Comparison of ENCODE assay signal across 8 mouse cellular contexts in the genomic region with DNA sequence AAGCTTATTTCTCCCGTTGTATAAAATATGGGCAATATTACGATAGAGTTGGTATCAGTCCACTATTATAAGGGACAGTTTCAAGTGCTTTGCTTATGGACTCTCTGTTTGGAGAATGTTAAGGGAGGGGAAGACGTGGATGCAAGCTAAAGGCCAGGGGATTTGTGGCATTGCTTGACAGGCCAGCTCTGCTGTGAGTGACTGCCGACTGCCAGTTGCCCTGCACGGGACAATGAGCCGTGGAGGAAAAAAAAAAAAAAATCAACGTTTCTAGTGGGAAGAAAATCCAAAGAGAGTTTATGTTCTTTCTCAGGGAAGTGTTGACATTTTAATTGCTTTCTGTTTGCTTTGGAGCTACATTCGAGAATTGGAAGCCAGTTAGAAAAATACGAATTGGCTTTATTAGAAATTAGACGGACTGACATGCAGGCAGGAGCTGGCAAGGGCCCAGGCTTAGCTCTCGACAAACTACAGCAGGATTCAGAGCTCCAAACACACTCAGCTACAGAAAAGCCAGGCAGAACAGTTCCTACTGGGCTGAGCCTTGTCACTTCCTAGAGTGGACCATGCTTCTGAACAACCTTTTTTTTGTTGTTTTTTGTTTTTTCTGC.
DNase-seq lines count a peak whose midpoint lies in the region; ATAC-seq lines count a peak whose summit lies in the region.

No protein-coding gene starts in this region.

- DNase-seq in cerebellum, adult 11-12 months = peak; percentile 46
- no peak for DNase-seq in heart, embryonic 10.5 days (ENCODE audit: low spot score)
- peak; percentile 67 to 74 for DNase-seq in kidney, postnatal 25 days
- no peak for DNase-seq in left cerebral cortex, adult 9 months (ENCODE audit: low spot score in 2 of 2)
- no peak for DNase-seq in thymus, postnatal 10 days (ENCODE audit: low spot score in 2 of 2)

- H3K36me3 ChIP-seq in hindbrain, embryonic 16.5 days (ENCODE audit: control insufficient read depth, insufficient read depth, low read length) = no peaks in the 10 kb centered on the region
- no peaks in the 10 kb centered on the region for H3K36me3 ChIP-seq in hindbrain, embryonic 13.5 days
- no peaks in the 10 kb centered on the region for H3K36me3 ChIP-seq in heart, embryonic 10.5 days
- no peaks in the 10 kb centered on the region for H3K36me3 ChIP-seq in stomach, embryonic 14.5 days (ENCODE audit: control insufficient read depth, insufficient read depth, low read length)

- 0 out of 2 replicates have a peak, but pooled peaks have one; percentile 34 for ATAC-seq in hindbrain, embryonic 16.5 days
- ATAC-seq in hindbrain, embryonic 13.5 days (ENCODE audit: low FRiP score) = no peak
- no peak for ATAC-seq in stomach, embryonic 14.5 days (ENCODE audit: insufficient number of reproducible peaks, insufficient read depth, low FRiP score, low read depth)

- no peak overlapping the region for H3K9ac ChIP-seq in hindbrain, embryonic 16.5 days (ENCODE audit: low read depth, low read length)
- H3K9ac ChIP-seq in hindbrain, embryonic 13.5 days = no peak overlapping the region
- no peak overlapping the region for H3K9ac ChIP-seq in stomach, embryonic 14.5 days (replicated peaks; ENCODE audit: low read depth, low read length)

- no peak overlapping the region for H3K27ac ChIP-seq in hindbrain, embryonic 16.5 days (ENCODE audit: low read depth, low read length)
- no peak overlapping the region for H3K27ac ChIP-seq in hindbrain, embryonic 13.5 days
- peak overlapping the region; percentile 33; the same call in 1 of the 2 replicates for H3K27ac ChIP-seq in heart, embryonic 10.5 days
- H3K27ac ChIP-seq in stomach, embryonic 14.5 days (ENCODE audit: low read length) = peak overlapping the region; percentile 24; the same call in 1 of the 2 replicates

- H3K4me2 ChIP-seq in hindbrain, embryonic 16.5 days (ENCODE audit: low read length) = peak overlapping the region; percentile 25
- H3K4me2 ChIP-seq in hindbrain, embryonic 13.5 days = no peak overlapping the region
- no peak overlapping the region; the same call in 1 of the 2 replicates for H3K4me2 ChIP-seq in stomach, embryonic 14.5 days (replicated peaks; ENCODE audit: low read depth, low read length)

- 42% methylated on average over 11 of the region's 11 CpGs for WGBS in hindbrain, embryonic 16.5 days
- WGBS in hindbrain, embryonic 13.5 days = 48% methylated on average over 11 of the region's 11 CpGs
- 33% methylated on average over 11 of the region's 11 CpGs for WGBS in heart, embryonic 10.5 days
- WGBS in stomach, embryonic 14.5 days = 22% methylated on average over 11 of the region's 11 CpGs

- H3K9me3 ChIP-seq in hindbrain, embryonic 16.5 days (ENCODE audit: control insufficient read depth, low read length) = no peaks in the 10 kb centered on the region
- H3K9me3 ChIP-seq in hindbrain, embryonic 13.5 days = no peaks in the 10 kb centered on the region
- H3K9me3 ChIP-seq in heart, embryonic 10.5 days = no peaks in the 10 kb centered on the region
- peaks cover 2% of the 10 kb centered on the region; the same call in 1 of the 2 replicates for H3K9me3 ChIP-seq in stomach, embryonic 14.5 days (ENCODE audit: control insufficient read depth, low read depth, low read length)

- peaks cover 4% of the 10 kb centered on the region; the same call in 1 of the 2 replicates for H3K4me1 ChIP-seq in hindbrain, embryonic 16.5 days (ENCODE audit: control insufficient read depth, insufficient read depth, low read depth, low read length)
- peaks cover 12% of the 10 kb centered on the region for H3K4me1 ChIP-seq in hindbrain, embryonic 13.5 days (replicated peaks)
- 0 out of 2 replicates have a peak, but pooled peaks cover 4% of the 10 kb centered on the region for H3K4me1 ChIP-seq in heart, embryonic 10.5 days
- H3K4me1 ChIP-seq in stomach, embryonic 14.5 days (ENCODE audit: control insufficient read depth, insufficient read depth, low read length) = no peaks in the 10 kb centered on the region

- no peak overlapping the region for H3K4me3 ChIP-seq in hindbrain, embryonic 16.5 days (ENCODE audit: low read length)
- H3K4me3 ChIP-seq in hindbrain, embryonic 13.5 days = no peak overlapping the region
- no peak overlapping the region for H3K4me3 ChIP-seq in heart, embryonic 10.5 days
- no peak overlapping the region for H3K4me3 ChIP-seq in stomach, embryonic 14.5 days (ENCODE audit: low read depth, low read length)

- no peaks in the 10 kb centered on the region for H3K27me3 ChIP-seq in hindbrain, embryonic 16.5 days (replicated peaks; ENCODE audit: control insufficient read depth, insufficient read depth, low read length)
- no peaks in the 10 kb centered on the region for H3K27me3 ChIP-seq in hindbrain, embryonic 13.5 days
- H3K27me3 ChIP-seq in heart, embryonic 10.5 days (ENCODE audit: insufficient read depth, poor library complexity, severe bottlenecking) = no peaks in the 10 kb centered on the region
- H3K27me3 ChIP-seq in stomach, embryonic 14.5 days (ENCODE audit: control insufficient read depth, insufficient read depth, low read length) = no peaks in the 10 kb centered on the region

Comparison
In these comparisons a context has a peak if more than half of its experiments do, and no peak if none do; other contexts are left out.
1. H3K27ac ChIP-seq: peak in heart, embryonic 10.5 days (single experiment) and stomach, embryonic 14.5 days (single experiment); none in hindbrain, embryonic 16.5 days (single experiment) and hindbrain, embryonic 13.5 days (single experiment).
2. DNase-seq: peak in cerebellum, adult 11-12 months (single experiment) and kidney, postnatal 25 days (2 of 2); none in heart, embryonic 10.5 days (single experiment), left cerebral cortex, adult 9 months (0 of 2) and thymus, postnatal 10 days (0 of 2).